Mouse (Mus musculus): Measurements from ENCODE around the gene Kdm5a. TPM values are rescaled to one million over a fixed set of nuclear protein-coding genes. Genes with fewer than 3 reads are reported as not detected.

The Kdm5a gene
- polyA plus RNA-seq, 1 experiment from 2014 or later, result 53.9 TPM

Other genes with a start within 250 kb of the Kdm5a start
- 0.20 TPM in 1 of 2 replicates, not detected in the other for gene D330020A13Rik, start 69.8 kb upstream of the Kdm5a start, polyA plus RNA-seq (2014; fragmentation: Nextera tagmentation; extraction: Ambion mirVana)
- gene B4galnt3, start 69.6 kb upstream of the Kdm5a start, polyA plus RNA-seq (2014; fragmentation: Nextera tagmentation; extraction: Ambion mirVana), result 0.15 TPM in 1 of 2 replicates, not detected in the other
- 11.1 and 13.8 TPM in 2 replicates for gene Ccdc77, start 250 bp downstream of the Kdm5a start, polyA plus RNA-seq (2014; fragmentation: Nextera tagmentation; extraction: Ambion mirVana)
- gene Il17ra, start 99.1 kb downstream of the Kdm5a start, polyA plus RNA-seq (2014; fragmentation: Nextera tagmentation; extraction: Ambion mirVana), result 1.6 and 2.8 TPM in 2 replicates
- 4.4 and 6.3 TPM in 2 replicates for gene Tmem121b, start 129.7 kb downstream of the Kdm5a start, polyA plus RNA-seq (2014; fragmentation: Nextera tagmentation; extraction: Ambion mirVana)
- 9.6 and 10.9 TPM in 2 replicates for gene Hdhd5, start 167.2 kb downstream of the Kdm5a start, polyA plus RNA-seq (2014; fragmentation: Nextera tagmentation; extraction: Ambion mirVana)